Mouse (Mus musculus): ENCODE results near the gene Plxna1. TPM values are rescaled to one million over a fixed set of nuclear protein-coding genes. Genes with fewer than 3 reads are reported as not detected.

Plxna1 gene
- polyA plus RNA-seq, 1 experiment from 2014 or later = 11.5 TPM

- DNase-seq (ENCODE audit: low spot score) (no peak), ATAC-seq (ENCODE audit: low FRiP score, low TSS enrichment) (no peak)
- no peaks in the 10 kb centered on the region for H3K9me3 ChIP-seq (ENCODE audit: control insufficient read depth, low read length)
- H3K27me3 ChIP-seq (ENCODE audit: control insufficient read depth, insufficient read depth, low read length) = no peaks in the 10 kb centered on the region
- no peak overlapping the region for H3K9ac ChIP-seq (ENCODE audit: low read length)
- TF ChIP-seq EP300 (optimal IDR thresholded peaks at IDR 0.05) (no peak), CTCF (IDR thresholded peaks at IDR 0.05; ENCODE audit: low read depth) (no peak)
- H3K4me3 ChIP-seq (ENCODE audit: low read depth, low read length) = no peak overlapping the region
- H3K4me2 ChIP-seq (replicated peaks; ENCODE audit: low read depth) = no peak overlapping the region
- H3K27ac ChIP-seq (replicated peaks) = no peak overlapping the region
- H3K36me3 ChIP-seq (ENCODE audit: control insufficient read depth, insufficient read depth, low read length) = no peaks in the 10 kb centered on the region
- H3K4me1 ChIP-seq (replicated peaks; ENCODE audit: control insufficient read depth, insufficient read depth) = no peaks in the 10 kb centered on the region
- WGBS = 20% methylated on average over 16 of the region's 16 CpGs
These were observed 80.7 kb downstream of the Plxna1 start for GRCm38 (mm10) chr6:89281492-89282332.

GRCm38 (mm10) chr6:89280555-89280954, 81.9 kb downstream of the Plxna1 start:
- no peak overlapping the region for H3K9ac ChIP-seq (ENCODE audit: low read length)
- H3K27me3 ChIP-seq (ENCODE audit: control insufficient read depth, insufficient read depth, low read length) = no peaks in the 10 kb centered on the region
- no peaks in the 10 kb centered on the region for H3K9me3 ChIP-seq (ENCODE audit: control insufficient read depth, low read length)
- 71% methylated on average over 4 of the region's 4 CpGs for WGBS
- no peaks in the 10 kb centered on the region for H3K4me1 ChIP-seq (replicated peaks; ENCODE audit: control insufficient read depth, insufficient read depth)
- no peak overlapping the region for H3K27ac ChIP-seq (replicated peaks)
- no peak for TF ChIP-seq EP300 (optimal IDR thresholded peaks at IDR 0.05)
- TF ChIP-seq CTCF (IDR thresholded peaks at IDR 0.05; ENCODE audit: low read depth) = no peak
- 0 out of 2 replicates have a peak, but pooled peaks have one; percentile 47 for ATAC-seq (ENCODE audit: low FRiP score, low TSS enrichment)
- H3K36me3 ChIP-seq (ENCODE audit: control insufficient read depth, insufficient read depth, low read length) = no peaks in the 10 kb centered on the region
- H3K4me2 ChIP-seq (replicated peaks; ENCODE audit: low read depth) = no peak overlapping the region
- no peak for DNase-seq (ENCODE audit: low spot score)
- H3K4me3 ChIP-seq (ENCODE audit: low read depth, low read length) = no peak overlapping the region

GRCm38 (mm10) chr6:89271731-89272475, 90.5 kb downstream of the Plxna1 start:
- Histone ChIP-seq H3K4me1 (replicated peaks; ENCODE audit: control insufficient read depth, insufficient read depth) (no peaks in the 10 kb centered on the region), H3K4me2 (replicated peaks; ENCODE audit: low read depth) (no peak overlapping the region), H3K27me3 (ENCODE audit: control insufficient read depth, insufficient read depth, low read length) (no peaks in the 10 kb centered on the region), H3K9me3 (ENCODE audit: control insufficient read depth, low read length) (no peaks in the 10 kb centered on the region), H3K27ac (replicated peaks) (no peak overlapping the region), H3K4me3 (ENCODE audit: low read depth, low read length) (no peak overlapping the region), H3K36me3 (ENCODE audit: control insufficient read depth, insufficient read depth, low read length) (no peaks in the 10 kb centered on the region), H3K9ac (ENCODE audit: low read length) (no peak overlapping the region)
- WGBS = 60% methylated on average over 10 of the region's 10 CpGs
- ATAC-seq (ENCODE audit: low FRiP score, low TSS enrichment) (no peak), DNase-seq (ENCODE audit: low spot score) (no peak)
- TF ChIP-seq EP300 (optimal IDR thresholded peaks at IDR 0.05) = no peak
- no peak for TF ChIP-seq CTCF (IDR thresholded peaks at IDR 0.05; ENCODE audit: low read depth)

- H3K27me3 ChIP-seq (ENCODE audit: control insufficient read depth, insufficient read depth, low read length) = no peaks in the 10 kb centered on the region
- no peak overlapping the region for H3K4me3 ChIP-seq (ENCODE audit: low read depth, low read length)
- DNase-seq (ENCODE audit: low spot score) = no peak
- no peaks in the 10 kb centered on the region for H3K4me1 ChIP-seq (replicated peaks; ENCODE audit: control insufficient read depth, insufficient read depth)
- no peak for TF ChIP-seq CTCF (IDR thresholded peaks at IDR 0.05; ENCODE audit: low read depth)
- TF ChIP-seq EP300 (optimal IDR thresholded peaks at IDR 0.05) = no peak
- 78% methylated on average over 5 of the region's 5 CpGs for WGBS
- H3K36me3 ChIP-seq (ENCODE audit: control insufficient read depth, insufficient read depth, low read length) = no peaks in the 10 kb centered on the region
- H3K27ac ChIP-seq (replicated peaks) = no peak overlapping the region
- no peak for ATAC-seq (ENCODE audit: low FRiP score, low TSS enrichment)
- no peaks in the 10 kb centered on the region for H3K9me3 ChIP-seq (ENCODE audit: control insufficient read depth, low read length)
- H3K4me2 ChIP-seq (replicated peaks; ENCODE audit: low read depth) = no peak overlapping the region
- no peak overlapping the region for H3K9ac ChIP-seq (ENCODE audit: low read length)
These were observed 95.2 kb downstream of the Plxna1 start for GRCm38 (mm10) chr6:89267181-89267580.

Other genes with a start within 250 kb of the Plxna1 start
- 19.5 and 22.7 TPM in 2 replicates for gene Chchd6, start 233.0 kb upstream of the Plxna1 start, polyA plus RNA-seq (2015; fragmentation: Nextera tagmentation; extraction: Ambion mirVana)